Mouse (Mus musculus) kidney, embryonic 15.5 days (tissue): Measurements from ENCODE around the gene Pard3. TPM values are rescaled to one million over a fixed set of nuclear protein-coding genes. Genes with fewer than 3 reads are reported as not detected.
A peak's percentile ranks its signal among the peaks of the same experiment; 100 is the strongest.

Source experiments
- ATAC-seq: fragments of 200-750 bp; cut with Nextera tagmentation; replicated peaks from 2 replicates; pipeline ENCODE4 v1.8.0; 2017; ENCODE audit warnings: moderate TSS enrichment; ENCODE audit not compliant: low FRiP score
- H3K27ac ChIP-seq: fragments of 300-500 bp; sonication (generic); 2 replicates; pipeline ENCODE4 v1.5.1; 2015; ENCODE audit warnings: mild to moderate bottlenecking, inconsistent platforms
- H3K27me3 ChIP-seq: fragments of 300-500 bp; sonication (generic); 2 replicates; pipeline ENCODE4 v1.6.1; 2015; ENCODE audit warnings: inconsistent platforms
- H3K36me3 ChIP-seq: fragments of 300-500 bp; sonication (generic); 2 replicates; pipeline ENCODE4 v1.6.1; 2015; ENCODE audit warnings: inconsistent platforms
- H3K4me1 ChIP-seq: fragments of 300-500 bp; sonication (generic); 2 replicates; pipeline ENCODE4 v1.6.1; 2015; ENCODE audit warnings: inconsistent platforms
- H3K4me2 ChIP-seq: fragments of 300-500 bp; sonication (generic); 2 replicates; pipeline ENCODE4 v1.6.1; 2015; ENCODE audit warnings: moderate library complexity, mild to moderate bottlenecking, inconsistent platforms
- H3K4me3 ChIP-seq: fragments of 300-500 bp; sonication (generic); replicated peaks from 2 replicates; pipeline ENCODE4 v1.5.1; 2015; ENCODE audit warnings: mild to moderate bottlenecking, inconsistent platforms
- H3K9ac ChIP-seq: fragments of 300-500 bp; sonication (generic); 2 replicates; pipeline ENCODE4 v1.6.1; 2015; ENCODE audit warnings: mild to moderate bottlenecking, inconsistent platforms
- H3K9me3 ChIP-seq: fragments of 300-500 bp; sonication (generic); replicated peaks from 2 replicates; pipeline ENCODE4 v1.6.1; 2016; ENCODE audit warnings: inconsistent platforms
- WGBS: fragments of 180-500 bp; shearing (Covaris S2); methylation state at CpG from one replicate; pipeline ENCODE4 v1.1.7; 2015; ENCODE audit warnings: mixed read lengths; 5-methylcytosine and 5-hydroxymethylcytosine counted together
- polyA plus RNA-seq: library from polyadenylated mRNA; unstranded; fragments of >200 nt; fragmentation: Nextera tagmentation; extraction: Ambion mirVana; gene quantifications from 2 replicates; pipeline ENCODE4 v1.2.1, GENCODE M21; 2015

Pard3 gene
- polyA plus RNA-seq, 1 experiment from 2014 or later: 27.5 TPM

DNA sequence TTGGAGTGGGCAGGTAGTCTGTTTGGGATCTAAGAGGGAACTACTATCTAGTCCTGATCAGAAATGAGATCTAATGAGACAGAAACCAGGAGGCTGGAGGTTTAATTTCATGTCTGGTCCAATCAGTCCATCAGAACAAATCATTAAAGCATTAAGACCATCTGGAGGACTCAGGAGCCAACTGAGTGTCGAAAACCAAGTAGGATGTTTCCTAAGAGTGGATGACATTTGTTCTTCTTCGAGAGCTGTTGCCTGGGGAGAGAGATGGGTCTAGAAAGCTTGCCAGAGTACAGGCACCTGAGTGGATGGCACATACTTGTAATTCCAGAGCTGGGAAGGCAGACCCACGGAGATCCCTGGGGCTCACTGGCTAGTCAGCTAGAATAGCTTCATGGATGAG, 468.2 kb downstream of the Pard3 start:
- Histone ChIP-seq H3K27ac (no peak overlapping the region), H3K4me3 (no peak overlapping the region), H3K4me1 (no peaks in the 10 kb centered on the region), H3K4me2 (no peak overlapping the region), H3K36me3 (no peaks in the 10 kb centered on the region), H3K9ac (no peak overlapping the region), H3K27me3 (no peaks in the 10 kb centered on the region), H3K9me3 (no peaks in the 10 kb centered on the region)
- no peak for ATAC-seq
- WGBS: 82% methylated on average over 3 of the region's 3 CpGs

DNA sequence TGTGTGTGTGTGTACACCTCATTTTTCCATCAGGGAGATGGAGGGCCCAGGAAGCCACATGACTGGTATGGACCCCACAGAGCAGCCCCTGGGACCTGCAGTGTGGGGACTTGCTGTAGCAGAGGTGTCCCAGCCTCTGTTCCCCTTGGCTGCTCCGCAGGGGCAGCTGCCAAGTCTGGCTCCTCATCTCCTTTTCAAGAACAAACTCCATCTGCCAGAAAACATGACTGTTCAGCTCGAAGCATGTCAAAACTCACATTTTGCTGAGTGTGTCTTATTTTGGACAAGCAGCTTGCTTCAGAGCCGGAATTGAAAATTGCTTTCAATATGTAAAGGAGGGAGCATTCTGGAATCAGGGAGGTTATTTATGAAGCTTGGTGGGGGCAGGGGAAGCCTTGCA, 471.1 kb downstream of the Pard3 start:
- H3K9ac ChIP-seq: no peak overlapping the region
- H3K4me1 ChIP-seq: no peaks in the 10 kb centered on the region
- no peaks in the 10 kb centered on the region for H3K9me3 ChIP-seq
- H3K27me3 ChIP-seq: no peaks in the 10 kb centered on the region
- no peak overlapping the region for H3K4me3 ChIP-seq
- no peak overlapping the region for H3K4me2 ChIP-seq
- ATAC-seq: no peak
- no peak overlapping the region for H3K27ac ChIP-seq
- 60% methylated on average over 3 of the region's 3 CpGs for WGBS
- no peaks in the 10 kb centered on the region for H3K36me3 ChIP-seq

DNA sequence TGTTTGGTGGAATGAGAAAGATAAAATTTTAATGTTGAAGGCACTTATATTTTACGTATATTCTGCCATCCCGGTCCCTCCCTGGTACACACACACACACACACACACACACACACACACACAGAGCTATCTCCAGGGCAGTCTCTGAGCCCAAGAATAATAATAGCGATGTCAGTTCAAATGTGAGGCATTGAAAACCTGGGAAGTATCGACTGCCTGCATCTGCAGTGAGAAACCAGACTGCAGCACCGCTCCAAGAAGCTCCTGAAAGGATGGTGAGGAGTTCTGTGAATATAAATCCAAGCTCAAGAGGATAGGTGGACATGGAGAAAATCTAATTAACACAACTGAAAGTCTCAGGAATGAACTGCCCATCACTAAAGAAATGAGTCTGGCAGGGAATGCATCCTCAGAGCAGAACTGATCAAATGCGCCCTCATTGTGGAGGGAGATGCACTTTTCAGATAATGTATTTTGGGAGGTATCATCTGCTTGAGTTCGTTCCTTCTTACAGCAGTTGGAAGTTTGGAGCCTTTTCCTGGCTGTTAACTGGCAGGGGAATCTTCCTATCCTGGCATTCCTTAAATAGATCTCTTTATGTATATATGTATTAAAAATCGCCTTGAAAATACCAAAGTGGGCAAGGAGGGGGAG, 471.6 kb downstream of the Pard3 start:
- Histone ChIP-seq H3K36me3 (no peaks in the 10 kb centered on the region), H3K9ac (no peak overlapping the region), H3K9me3 (no peaks in the 10 kb centered on the region), H3K4me2 (no peak overlapping the region), H3K4me1 (no peaks in the 10 kb centered on the region), H3K27me3 (no peaks in the 10 kb centered on the region), H3K4me3 (no peak overlapping the region), H3K27ac (no peak overlapping the region)
- WGBS: 78% methylated on average over 8 of the region's 8 CpGs
- ATAC-seq: no peak

- H3K4me1 ChIP-seq: no peaks in the 10 kb centered on the region
- no peak for ATAC-seq
- H3K27me3 ChIP-seq: no peaks in the 10 kb centered on the region
- no peak overlapping the region for H3K4me3 ChIP-seq
- no peaks in the 10 kb centered on the region for H3K9me3 ChIP-seq
- 97% methylated on average over 1 of the region's 1 CpGs for WGBS
- no peaks in the 10 kb centered on the region for H3K36me3 ChIP-seq
- H3K9ac ChIP-seq: no peak overlapping the region
- H3K27ac ChIP-seq: no peak overlapping the region
- H3K4me2 ChIP-seq: no peak overlapping the region
Measured at GRCm38 (mm10) chr8:127535846-127536220, 472.1 kb downstream of the Pard3 start.

GRCm38 (mm10) chr8:127539803-127540202, 476.1 kb downstream of the Pard3 start:
- Histone ChIP-seq H3K4me3 (no peak overlapping the region), H3K4me2 (no peak overlapping the region), H3K4me1 (peaks cover 4% of the 10 kb centered on the region; the same call in 1 of the 2 replicates), H3K27me3 (no peaks in the 10 kb centered on the region), H3K27ac (no peak overlapping the region), H3K9me3 (no peaks in the 10 kb centered on the region), H3K36me3 (no peaks in the 10 kb centered on the region), H3K9ac (no peak overlapping the region)
- 92% methylated on average over 3 of the region's 3 CpGs for WGBS
- no peak for ATAC-seq

DNA sequence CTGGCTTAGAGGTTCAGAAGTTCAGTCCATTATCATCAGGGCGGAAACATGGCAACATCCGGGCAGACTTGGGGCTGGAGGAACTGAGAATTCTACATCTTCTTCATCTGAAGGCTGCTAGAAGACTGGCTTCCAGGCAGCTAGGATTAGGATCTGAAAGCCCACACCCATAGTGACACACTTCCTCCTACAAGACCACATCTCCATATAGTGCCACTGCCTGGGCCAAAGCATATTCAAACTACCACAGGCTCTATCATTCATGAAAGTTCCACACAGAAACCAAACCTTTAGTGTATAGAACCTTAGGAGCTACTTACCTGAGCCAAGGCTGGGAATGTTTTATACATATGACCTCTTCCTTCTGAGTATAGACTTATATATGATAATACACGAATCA, 476.6 kb downstream of the Pard3 start:
- no peak overlapping the region for H3K9ac ChIP-seq
- H3K4me2 ChIP-seq: no peak overlapping the region
- no peak overlapping the region for H3K4me3 ChIP-seq
- WGBS: 95% methylated on average over 3 of the region's 3 CpGs
- ATAC-seq: no peak
- H3K4me1 ChIP-seq: peaks cover 4% of the 10 kb centered on the region; the same call in 1 of the 2 replicates
- H3K36me3 ChIP-seq: no peaks in the 10 kb centered on the region
- no peak overlapping the region for H3K27ac ChIP-seq
- H3K9me3 ChIP-seq: no peaks in the 10 kb centered on the region
- no peaks in the 10 kb centered on the region for H3K27me3 ChIP-seq

DNA sequence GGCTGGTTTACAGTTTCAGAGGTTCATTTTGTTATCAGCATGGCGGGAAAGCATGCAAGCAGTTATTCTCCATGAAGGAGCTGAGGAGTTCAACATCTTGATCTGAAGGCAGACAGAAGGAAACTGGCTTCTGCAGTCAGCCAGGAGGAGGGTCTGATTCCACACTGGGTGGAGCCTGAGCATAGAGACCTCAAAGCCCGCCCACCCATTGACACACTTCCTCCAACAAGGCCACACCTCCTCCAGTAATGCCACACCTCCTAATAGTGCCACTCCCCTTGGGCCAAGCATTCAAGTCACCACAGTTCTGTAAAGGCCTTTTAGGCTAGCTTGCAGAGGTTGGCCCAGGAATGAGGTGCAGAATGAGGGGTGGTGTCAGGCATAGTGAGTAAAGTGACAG, 478.5 kb downstream of the Pard3 start:
- Histone ChIP-seq H3K4me2 (no peak overlapping the region), H3K4me1 (peaks cover 4% of the 10 kb centered on the region; the same call in 1 of the 2 replicates), H3K4me3 (no peak overlapping the region), H3K27ac (no peak overlapping the region), H3K9ac (no peak overlapping the region), H3K27me3 (no peaks in the 10 kb centered on the region), H3K9me3 (no peaks in the 10 kb centered on the region), H3K36me3 (no peaks in the 10 kb centered on the region)
- ATAC-seq: no peak
- 81% methylated on average over 2 of the region's 2 CpGs for WGBS

DNA sequence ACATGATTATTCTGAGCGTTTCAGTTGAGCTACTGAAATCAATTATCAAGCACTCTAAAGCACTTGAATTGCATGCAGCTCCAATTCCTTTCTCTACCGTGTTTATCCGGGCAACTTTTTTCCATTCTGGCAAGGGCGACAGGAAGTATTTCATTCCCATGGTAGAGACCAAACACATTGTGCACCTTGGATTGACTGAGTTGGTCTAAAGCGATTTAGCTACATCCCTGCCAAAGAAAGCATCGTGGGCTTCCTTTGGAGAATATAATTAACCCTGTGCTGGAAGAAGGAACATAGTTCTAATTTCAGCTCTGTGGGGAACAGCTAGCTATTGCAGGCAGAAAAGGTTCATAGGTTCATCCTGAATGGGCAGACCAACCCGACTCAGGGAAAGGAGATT, 480.0 kb downstream of the Pard3 start:
- no peak overlapping the region for H3K27ac ChIP-seq
- 55% methylated on average over 7 of the region's 7 CpGs for WGBS

GRCm38 (mm10) chr8:127546161-127546560, 482.5 kb downstream of the Pard3 start:
- Histone ChIP-seq H3K36me3 (no peaks in the 10 kb centered on the region), H3K27ac (no peak overlapping the region), H3K4me3 (no peak overlapping the region), H3K4me2 (no peak overlapping the region), H3K9me3 (no peaks in the 10 kb centered on the region), H3K27me3 (no peaks in the 10 kb centered on the region), H3K9ac (no peak overlapping the region), H3K4me1 (peaks cover 4% of the 10 kb centered on the region; the same call in 1 of the 2 replicates)
- no peak for ATAC-seq
- 61% methylated on average over 2 of the region's 2 CpGs for WGBS

More for the DNA sequence above, 480.0 kb downstream of the Pard3 start:
- no peaks in the 10 kb centered on the region for H3K36me3 ChIP-seq
- H3K9me3 ChIP-seq: no peaks in the 10 kb centered on the region
- peaks cover 4% of the 10 kb centered on the region; the same call in 1 of the 2 replicates for H3K4me1 ChIP-seq
- no peak overlapping the region for H3K4me2 ChIP-seq
- no peak overlapping the region for H3K4me3 ChIP-seq
- H3K27me3 ChIP-seq: no peaks in the 10 kb centered on the region
- ATAC-seq: no peak
- no peak overlapping the region for H3K9ac ChIP-seq

DNA sequence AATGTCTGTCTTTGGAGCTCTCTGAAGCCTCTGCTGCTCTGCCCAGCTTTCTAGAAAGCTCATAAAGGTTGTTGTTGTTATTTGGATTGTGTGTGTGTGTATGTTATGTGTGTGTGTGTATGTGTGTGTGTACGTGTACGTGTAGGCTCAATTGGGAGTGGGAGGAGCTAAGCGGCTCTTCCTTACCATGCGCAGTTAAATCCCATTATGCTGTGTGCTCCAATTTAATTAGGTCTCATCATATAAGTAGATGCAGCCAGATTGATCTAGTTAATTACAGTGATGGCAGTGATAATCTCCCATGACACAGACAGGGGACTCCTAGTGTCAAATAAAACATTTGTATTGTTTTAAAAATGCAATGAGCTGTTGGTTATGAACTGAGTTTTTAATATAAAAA, 487.2 kb downstream of the Pard3 start:
- Histone ChIP-seq H3K36me3 (no peaks in the 10 kb centered on the region), H3K4me2 (no peak overlapping the region), H3K9ac (no peak overlapping the region), H3K4me3 (no peak overlapping the region), H3K27ac (no peak overlapping the region), H3K9me3 (no peaks in the 10 kb centered on the region), H3K4me1 (peaks cover 11% of the 10 kb centered on the region), H3K27me3 (no peaks in the 10 kb centered on the region)
- WGBS: 93% methylated on average over 4 of the region's 4 CpGs
- no peak for ATAC-seq

GRCm38 (mm10) chr8:127552161-127552595, 488.5 kb downstream of the Pard3 start:
- 59% methylated on average over 11 of the region's 11 CpGs for WGBS
- H3K4me2 ChIP-seq: no peak overlapping the region
- H3K9ac ChIP-seq: no peak overlapping the region

GRCm38 (mm10) chr8:127552836-127553235, 489.1 kb downstream of the Pard3 start:
- no peak for ATAC-seq
- WGBS: 82% methylated on average over 13 of the region's 13 CpGs

More at GRCm38 (mm10) chr8:127552161-127552595, 488.5 kb downstream of the Pard3 start:
- no peak; the same call in 1 of the 2 replicates for ATAC-seq
- H3K27ac ChIP-seq: no peak overlapping the region
- no peaks in the 10 kb centered on the region for H3K36me3 ChIP-seq
- H3K9me3 ChIP-seq: no peaks in the 10 kb centered on the region
- H3K27me3 ChIP-seq: no peaks in the 10 kb centered on the region
- no peak overlapping the region for H3K4me3 ChIP-seq
- H3K4me1 ChIP-seq: peaks cover 23% of the 10 kb centered on the region

DNA sequence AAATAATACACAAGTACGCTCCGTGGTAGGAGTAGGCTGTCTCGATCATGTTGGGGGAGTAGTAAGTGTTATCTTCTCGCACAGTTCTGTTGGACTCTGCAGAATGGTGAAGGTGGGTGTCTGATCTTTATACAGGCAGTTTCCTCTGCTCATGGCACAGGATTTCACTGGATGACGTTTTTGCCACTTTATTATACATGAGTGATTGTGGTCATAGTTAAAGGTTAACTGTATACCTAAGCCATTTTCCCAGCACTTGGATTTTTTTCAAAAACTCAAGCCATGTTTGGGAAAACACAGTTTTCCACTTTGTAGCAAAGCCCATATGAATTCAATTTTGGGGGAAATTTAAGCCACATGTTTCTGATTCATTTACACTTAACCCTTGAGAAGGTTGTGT, 489.9 kb downstream of the Pard3 start:
- H3K36me3 ChIP-seq: no peaks in the 10 kb centered on the region
- no peak overlapping the region for H3K4me3 ChIP-seq
- 0 out of 2 replicates have a peak overlapping the region, but pooled peaks have one; percentile 46 for H3K27ac ChIP-seq
- no peaks in the 10 kb centered on the region for H3K9me3 ChIP-seq
- WGBS: 58% methylated on average over 5 of the region's 5 CpGs
- no peak for ATAC-seq
- H3K27me3 ChIP-seq: no peaks in the 10 kb centered on the region
- H3K4me2 ChIP-seq: no peak overlapping the region
- peaks cover 23% of the 10 kb centered on the region for H3K4me1 ChIP-seq
- no peak overlapping the region for H3K9ac ChIP-seq

More at GRCm38 (mm10) chr8:127552836-127553235, 489.1 kb downstream of the Pard3 start:
- H3K9ac ChIP-seq: no peak overlapping the region
- H3K4me1 ChIP-seq: peaks cover 23% of the 10 kb centered on the region
- H3K9me3 ChIP-seq: no peaks in the 10 kb centered on the region
- no peaks in the 10 kb centered on the region for H3K27me3 ChIP-seq
- no peak overlapping the region for H3K4me2 ChIP-seq
- no peak overlapping the region for H3K27ac ChIP-seq
- no peak overlapping the region for H3K4me3 ChIP-seq
- no peaks in the 10 kb centered on the region for H3K36me3 ChIP-seq
